Mouse (Mus musculus) ES-CJ7 (cell line): ENCODE measurements around the gene Fkbp11.
"Not testable (repeated sequence)": the region's sequence is repeated elsewhere in the genome, so short reads cannot be mapped to it uniquely, and the experiment has no call there.

Experiments used
- DNase-seq: peaks from one replicate; pipeline ENCODE4 v3.0.0; 2011; ENCODE audit warnings: low read depth, low spot score

Gene Fkbp11

DNA sequence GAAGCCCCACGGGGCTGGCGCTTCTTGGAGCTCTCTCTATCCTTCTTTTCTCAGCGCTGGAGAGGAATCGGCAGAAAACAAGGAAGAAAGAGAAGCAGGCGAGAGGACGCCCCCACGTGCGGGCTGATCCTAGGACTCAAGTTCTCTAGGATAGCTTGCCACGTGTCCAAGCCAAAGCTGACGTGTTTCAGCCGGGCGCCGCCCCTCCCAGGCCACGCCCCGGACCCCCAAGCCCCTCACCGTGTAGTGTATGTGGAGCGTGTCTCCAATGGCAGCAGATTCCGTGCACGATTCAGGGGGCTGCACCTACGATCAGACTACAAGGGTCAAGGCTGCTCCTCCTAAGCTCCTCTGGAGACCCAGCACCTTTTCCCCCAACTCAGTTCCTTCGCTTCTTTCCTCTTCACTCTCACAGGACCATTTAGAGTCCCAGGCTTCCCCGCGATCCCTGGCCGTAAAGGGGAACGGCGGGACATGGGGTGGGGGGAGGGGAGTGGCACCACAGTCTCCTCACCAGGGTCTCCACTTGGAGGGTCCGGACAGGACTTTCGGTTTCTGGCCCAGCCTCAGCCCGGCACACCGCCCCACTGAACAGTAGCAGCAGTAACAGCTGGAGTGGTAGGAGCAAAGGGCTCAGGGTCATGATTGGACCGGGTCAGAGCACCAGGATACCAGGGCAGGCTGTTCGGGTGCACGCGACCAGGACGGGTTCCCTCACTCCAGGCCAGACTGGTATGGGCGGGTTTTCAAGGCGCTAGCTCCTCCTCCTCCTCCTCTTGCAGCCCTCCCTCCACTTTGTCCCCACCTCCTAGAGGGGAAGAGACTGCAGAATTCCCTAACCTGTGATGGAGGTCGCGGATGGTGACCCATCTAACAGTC is at the start of gene Fkbp11:
Fkbp11 (minus strand) TSS at position 756 of the 879 bp plus-strand sequence.
- DNase-seq: peak; percentile 91

DNA sequence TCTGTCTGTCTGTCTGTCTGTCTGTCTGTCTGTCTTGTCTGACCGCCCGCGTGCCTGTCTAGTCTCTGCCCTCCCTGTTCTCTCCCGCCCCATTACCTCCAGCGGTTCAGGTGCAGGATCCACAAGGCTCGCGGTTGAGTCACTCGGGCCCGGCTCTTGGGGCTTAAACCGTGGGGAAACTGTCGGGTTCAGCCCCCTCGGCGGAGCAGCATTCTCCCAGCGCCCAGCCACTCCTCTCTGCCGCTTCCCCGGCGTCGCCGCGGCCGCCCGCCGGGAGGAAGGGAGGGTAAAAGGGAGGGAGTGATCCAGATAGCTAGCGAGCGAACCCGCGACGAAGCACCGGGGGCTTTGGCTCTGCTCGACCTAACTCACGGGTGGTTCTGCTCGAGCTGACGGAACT is 49.8 kb upstream of the Fkbp11 start, which contains the start of gene Wnt10b:
Wnt10b (minus strand) TSS at position 389 of the 400 bp plus-strand sequence.
- DNase-seq: peak; percentile 41

DNA sequence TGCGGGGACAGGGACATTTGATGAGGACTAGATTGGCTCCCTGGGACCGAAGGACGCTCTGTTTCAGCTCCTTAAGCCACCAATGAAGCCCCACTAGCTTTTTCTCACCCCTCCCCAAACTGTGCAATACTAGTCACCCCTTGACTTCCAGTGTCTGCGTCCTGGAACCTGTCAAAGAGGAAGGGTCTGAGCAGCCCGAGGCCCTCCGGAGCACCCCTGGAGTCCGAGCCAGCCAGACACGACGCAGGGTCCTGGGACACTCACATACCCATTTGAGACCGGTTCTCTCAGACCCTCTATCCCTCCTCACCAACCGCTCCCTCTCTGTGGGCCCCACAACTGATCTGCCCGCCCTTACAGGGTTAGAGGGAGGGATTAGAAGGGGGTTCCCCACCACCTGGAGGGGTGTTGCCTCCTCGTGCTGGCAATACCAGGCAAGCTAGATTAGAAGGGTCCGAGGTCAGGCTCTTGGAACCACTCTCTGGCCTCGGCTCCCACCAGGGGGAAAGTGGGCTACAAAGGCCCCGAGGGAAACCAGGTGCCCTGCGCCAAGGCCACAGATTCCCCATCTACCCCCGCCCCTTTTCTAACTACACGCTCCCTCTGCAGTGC is 49.1 kb upstream of the Fkbp11 start:
- DNase-seq: no peak

DNA sequence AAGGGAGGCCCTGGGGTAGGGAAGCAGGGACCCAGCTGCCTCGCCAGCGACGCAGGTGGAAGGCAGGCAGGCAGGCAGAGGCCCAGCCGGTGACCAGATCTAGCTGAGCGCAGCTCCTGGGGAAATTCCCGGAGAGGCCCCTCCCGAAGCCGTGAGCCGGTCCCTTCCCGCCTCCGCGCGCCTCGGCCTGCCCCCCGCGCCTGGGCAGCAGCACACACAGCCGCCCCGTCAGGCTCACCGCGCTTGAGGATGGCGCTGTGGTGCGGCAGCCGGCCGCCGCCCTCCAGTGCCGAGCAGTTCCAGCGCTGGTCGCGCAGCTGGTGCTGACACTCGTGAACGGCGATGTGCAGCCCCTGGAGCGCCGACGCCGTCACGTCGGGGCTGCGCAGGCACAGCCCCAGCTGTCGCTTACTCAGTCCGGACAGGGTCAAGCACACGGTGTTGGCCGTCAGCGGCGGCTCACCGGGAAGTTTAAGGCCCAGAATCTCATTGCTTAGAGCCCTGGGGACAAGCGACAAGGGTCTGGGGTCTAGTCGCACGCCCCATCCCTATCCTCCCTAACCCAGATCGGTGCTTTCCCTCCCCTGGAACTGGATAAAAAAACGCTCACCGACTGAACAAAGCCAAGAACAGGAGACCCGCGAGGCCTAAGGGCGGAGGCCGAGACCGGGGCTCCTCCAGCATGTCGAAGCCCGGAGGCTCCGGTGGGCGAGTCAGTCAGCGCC is 48.4 kb upstream of the Fkbp11 start:
- DNase-seq: no peak

DNA sequence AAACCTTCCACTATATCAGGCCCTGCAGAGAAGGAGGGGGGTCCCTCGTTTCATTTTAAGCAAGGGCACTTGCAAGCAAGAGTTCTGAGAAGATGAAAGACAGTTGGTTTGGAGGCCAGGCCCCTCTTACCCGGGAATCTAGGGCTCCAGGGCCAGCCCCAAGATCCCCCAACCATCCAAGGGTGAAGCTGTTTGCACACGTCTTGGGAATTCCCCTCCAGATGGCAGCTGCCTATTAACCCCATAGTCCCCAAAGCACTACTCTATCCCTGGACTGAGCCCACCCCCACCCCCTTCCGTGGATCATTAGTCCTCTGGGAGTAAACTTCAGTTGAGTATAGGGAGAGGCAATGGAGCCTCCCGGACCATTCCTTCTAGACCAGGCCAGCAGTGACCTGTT is 47.5 kb upstream of the Fkbp11 start:
- DNase-seq: no peak

DNA sequence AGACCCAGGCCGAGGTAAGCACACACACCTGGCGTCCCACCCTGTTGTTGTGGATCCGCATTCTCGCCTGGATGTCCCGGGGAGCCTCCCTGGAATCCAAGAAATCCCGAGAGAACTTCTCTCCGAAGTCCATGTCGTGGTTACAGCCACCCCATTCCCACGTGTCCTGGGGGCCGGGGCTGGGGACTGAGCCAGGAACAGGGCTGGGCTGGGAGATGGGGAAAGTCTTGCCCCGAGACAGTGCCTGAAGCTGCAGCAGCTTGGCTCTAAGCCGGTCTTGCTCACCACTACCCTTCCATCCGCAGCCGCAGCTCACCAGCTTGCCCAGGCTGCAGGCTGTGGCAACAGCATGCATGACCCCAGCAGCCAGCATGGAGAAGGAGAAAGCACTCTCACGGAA is 46.1 kb upstream of the Fkbp11 start:
- no peak for DNase-seq

DNA sequence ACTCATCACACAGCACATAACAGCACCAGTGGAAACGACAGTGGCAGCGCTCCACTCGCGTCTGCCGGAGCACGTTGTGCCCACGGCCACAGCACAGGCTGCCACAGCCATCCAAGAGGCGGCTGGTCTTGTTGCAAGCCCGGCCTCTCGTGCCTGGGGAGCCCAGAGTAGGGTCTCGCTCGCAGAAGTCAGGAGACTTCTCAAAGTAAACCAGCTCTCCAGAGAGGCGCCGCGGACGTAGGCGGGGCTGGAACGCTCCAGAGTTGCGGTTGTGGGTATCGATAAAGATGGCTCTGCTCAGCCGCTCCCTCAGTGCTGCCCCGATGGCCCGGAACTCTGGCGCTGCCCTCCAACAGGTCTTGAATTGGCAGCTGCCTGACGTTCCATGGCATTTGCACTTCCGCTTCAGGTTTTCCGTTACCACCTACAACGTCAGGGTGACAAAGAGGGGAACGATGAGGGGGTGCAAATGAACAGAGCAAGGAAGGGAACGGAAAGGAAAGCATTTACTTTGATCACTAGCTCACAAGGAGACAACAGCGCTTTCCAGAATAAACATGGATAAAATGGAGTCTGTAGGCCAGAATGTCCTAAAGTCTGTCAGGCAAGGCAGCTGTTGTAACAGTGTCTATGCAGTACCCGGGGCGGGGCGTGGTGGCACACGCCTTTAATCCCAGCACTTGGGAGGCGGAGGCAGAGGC is 44.7 kb upstream of the Fkbp11 start:
- peak; percentile 45 for DNase-seq

DNA sequence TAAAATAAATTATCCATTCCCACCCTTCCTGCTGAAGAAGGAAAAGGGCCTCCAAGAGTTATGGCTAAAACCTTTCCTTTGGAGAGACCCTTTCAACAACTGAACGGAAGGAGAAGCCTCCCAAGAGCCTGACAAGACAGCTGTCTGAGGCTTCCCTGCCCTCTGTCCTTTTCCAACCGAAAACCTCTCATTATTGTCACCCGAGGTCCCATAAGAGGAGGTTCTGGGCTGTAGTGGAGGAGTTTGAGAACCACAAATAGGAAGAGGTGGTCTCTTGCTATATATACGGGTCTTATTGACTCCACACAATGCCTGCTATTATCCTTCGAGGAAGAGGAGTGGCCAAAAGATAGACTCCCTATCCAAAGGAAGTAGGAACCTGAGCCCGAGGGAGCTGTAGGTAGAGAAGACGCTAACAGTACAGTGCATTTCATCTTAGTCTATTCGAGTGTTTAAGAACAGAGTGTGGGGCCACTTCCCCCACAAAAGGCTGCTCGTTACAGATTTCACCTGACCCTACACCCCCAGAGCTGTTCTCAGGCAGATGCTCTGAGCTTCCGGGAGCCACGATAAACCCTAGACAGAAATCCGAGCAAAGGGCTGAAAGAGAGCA is 43.9 kb upstream of the Fkbp11 start:
- no peak for DNase-seq

DNA sequence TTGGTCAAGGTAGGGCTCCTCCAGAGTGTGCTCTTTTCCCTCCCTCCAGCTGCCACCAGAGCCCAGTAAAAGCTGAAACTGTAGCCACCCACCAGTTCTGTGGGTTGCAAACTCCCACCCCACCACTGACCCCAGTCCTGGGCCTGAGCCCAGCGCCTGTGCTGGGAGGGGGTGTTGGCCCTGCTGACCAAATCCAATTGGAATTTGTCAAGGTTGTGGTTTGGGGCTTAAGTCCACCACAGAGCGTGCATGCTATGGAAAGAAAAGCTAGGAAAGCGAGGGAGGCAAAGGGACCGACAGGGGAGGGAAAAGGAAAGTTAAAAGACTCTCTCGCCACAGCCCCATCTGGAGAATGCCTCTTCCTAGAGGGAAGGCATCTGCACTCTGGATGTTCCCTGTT is 40.3 kb upstream of the Fkbp11 start:
- DNase-seq: no peak

DNA sequence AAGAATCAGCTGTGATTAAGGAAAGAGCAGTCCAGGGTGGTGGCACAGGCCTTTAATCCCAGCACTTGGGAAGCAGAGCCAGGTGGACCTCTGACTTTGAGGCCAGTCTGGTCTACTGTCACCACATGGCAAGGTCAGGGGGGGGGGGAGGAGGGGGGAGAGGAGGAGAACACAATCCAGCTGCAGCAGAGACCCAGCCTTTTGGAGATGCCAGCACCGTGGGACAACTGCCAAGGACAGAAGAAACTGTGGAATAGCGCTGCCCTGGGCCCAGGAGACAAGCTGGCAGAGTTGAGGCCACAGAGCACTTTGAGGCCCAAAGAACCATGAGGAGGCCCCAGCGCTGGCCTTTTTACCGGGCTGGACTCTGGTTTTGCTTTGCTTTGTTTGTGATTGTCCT is 37.9 kb upstream of the Fkbp11 start:
- no peak for DNase-seq

DNA sequence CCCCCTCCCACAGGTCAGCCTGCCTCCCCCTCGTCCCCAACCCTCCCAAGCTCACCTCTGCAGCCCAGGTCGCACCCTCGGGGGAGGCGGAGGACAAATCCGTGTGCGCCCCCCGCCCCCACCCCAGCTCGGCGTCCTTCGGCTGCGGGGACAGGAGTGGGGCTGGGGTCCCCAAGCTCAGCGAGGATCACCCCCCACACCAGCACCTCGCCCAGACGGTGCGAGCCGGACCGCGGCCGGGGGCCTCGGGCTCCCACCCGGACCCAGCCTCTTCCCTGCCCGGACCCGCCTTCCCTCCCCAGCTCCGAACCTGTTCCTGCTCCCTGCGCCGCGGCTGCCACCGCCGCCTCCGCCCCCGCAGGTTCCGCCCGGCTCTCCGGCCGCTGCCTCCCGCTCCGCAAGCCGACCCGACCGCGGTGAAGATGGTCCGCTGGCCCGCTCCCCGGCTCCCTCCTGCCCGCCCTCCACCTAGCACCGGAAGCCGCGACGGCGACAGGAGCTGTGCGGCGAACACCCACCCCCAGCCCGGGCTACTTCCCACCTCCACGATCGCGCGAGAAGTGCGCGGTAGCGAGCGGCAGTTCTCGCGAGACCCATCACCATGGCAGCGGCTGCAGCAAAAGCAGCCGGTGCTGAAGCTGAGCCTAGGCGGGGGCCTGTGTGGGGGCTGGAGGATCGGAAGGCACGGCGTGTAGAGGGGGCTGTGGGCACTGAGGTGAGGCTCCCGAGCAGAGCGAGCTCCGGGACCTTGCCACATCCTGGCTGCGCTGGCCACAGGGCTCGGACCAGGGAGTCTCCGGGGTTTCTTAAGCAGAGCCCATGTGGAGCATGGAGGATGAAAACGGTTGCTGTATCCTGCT is 34.9 kb upstream of the Fkbp11 start, which contains the start of gene Arf3:
Arf3 (minus strand) TSS at position 545 of the 860 bp plus-strand sequence.
- peak; percentile 96 for DNase-seq

DNA sequence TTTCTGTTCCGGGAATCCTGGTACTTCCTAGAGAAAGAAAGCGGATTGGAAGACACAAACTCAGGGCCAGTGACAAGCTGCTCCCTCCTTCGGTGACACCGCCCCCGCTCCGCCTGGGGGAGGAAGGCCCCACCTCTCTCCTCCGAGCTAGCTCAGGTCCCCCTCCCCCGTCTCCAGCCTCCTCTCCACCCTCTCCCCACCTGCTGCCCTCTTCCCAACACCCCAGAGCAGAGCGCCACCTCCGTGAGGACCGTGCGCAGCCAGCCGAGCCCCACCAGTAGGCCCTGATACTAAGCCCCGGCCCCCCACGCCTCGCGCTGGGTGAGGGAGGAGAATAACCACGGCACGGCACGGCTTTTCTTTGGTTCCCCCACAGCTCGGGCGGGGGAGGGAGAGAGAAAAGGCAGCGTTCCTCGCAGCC is 34.2 kb upstream of the Fkbp11 start:
- peak; percentile 89 for DNase-seq

DNA sequence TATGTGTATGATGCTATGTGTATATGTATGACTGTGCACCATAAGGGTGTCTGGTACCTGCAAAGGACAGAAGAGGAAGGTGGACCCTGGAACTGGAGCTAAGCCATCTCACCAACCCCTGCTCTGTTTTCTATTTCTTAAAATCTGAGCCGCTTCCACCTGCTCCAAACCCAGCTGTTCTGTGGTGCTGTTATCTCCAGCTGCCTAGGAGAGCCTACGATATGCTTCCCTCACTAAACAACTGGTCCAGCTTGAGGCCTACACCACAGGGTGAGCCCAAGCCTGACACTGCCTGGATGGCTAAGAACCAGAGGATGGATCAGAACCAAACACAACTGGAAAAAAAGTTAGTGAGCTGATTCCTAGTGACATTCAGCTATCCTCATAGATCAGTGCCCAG is 26.1 kb upstream of the Fkbp11 start:
- no peak for DNase-seq

DNA sequence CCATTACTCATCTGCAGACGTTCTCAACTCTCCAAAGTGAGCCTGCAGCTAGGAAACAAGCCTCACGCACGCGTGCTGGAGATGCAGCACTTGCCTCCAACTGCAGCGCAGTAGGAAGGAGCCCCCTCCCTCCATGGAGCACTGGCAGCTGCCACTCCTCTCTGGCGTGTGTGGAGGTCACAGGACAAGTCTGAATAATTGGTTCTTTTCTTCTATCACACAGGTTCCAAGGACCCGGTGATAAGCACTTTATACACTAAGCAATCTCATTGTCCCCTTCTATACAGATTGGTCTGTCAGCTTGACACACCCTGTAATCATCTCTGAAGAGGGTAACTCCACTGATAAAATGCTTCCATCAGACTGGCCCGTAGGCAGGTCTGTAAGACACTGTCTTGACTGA is 25.0 kb upstream of the Fkbp11 start:
- no peak for DNase-seq

DNA sequence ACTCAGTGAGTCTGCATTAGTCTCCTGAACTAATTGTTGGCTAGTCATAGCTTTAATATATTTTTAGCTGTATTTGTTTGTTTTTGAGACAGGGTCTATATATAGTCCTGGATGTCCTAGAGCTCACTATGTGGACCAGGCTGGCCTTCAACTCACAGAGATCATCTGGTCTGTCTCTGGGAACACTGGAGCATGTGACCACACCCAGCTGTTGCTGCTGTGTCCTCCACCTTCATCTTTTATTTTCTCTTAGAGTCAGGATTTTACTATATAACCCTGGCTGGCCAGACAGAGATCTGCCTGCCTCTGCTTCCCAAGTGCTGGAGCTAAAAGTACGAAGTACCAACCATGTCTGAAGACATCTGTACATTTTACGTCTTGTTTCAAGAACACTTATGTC is 21.1 kb upstream of the Fkbp11 start:
- no peak for DNase-seq

DNA sequence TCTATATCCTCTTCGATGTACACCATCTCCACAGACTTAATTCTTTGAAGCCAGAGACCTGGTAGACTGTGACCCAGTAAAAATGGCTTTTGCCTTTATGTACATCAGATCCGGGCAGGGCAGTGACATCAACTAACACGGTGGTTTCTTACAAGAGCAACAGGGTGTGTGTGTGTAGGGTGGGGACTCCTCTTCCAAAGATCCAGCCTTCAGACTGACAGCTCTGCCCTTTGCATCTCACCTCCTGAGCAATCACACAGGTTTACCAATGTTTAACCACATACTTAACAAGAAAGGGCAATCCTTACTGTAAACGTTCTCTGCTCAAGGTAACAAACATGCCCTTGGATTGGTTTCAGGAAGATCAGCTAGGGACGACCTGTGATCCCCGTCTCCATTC is 19.3 kb upstream of the Fkbp11 start:
- no peak for DNase-seq

DNA sequence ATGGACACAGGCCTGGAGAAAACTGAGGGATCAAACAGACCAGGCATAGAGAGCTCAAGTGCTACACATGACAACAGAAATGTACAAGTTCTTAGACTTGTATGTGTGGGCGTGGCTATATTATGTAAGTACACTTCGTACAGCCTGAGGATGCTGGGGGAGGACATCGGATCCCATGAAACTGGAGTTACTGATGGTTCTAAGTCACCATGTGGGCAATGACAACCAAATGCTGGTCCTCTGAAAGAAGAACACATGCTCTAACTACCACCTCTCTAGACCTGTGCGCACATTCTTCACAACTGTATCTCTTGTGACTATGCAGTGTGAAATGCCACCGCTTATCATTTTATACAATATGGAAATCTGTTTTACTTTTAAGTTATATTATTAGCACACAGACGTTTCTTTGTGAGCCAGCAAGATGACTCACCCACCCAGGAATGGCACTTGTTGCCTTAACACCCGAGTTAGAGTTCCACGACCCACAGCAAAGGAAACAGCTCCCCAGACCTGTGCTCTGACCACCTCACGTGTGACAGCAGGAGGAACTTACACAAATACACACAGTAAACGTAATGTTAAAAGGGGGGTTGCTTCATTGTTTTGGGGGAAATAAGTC is 18.5 kb upstream of the Fkbp11 start:
- no peak for DNase-seq

DNA sequence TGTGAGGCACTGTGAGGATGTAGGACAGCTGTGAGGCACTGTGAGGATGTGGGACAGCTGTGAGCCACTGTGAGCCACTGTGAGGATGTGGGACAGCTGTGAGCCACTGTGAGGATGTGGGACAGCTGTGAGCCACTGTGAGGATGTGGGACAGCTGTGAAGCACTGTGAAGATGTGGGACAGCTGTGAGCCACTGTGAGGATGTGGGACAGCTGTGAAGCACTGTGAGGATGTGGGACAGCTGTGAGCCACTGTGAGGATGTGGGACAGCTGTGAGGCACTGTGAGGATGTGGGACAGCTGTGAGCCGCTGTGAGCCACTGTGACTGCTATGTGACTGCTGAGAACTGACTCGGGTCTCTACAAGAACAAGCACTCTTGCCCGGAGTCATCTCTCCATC is 15.9 kb upstream of the Fkbp11 start:
- DNase-seq: not testable (repeated sequence)

DNA sequence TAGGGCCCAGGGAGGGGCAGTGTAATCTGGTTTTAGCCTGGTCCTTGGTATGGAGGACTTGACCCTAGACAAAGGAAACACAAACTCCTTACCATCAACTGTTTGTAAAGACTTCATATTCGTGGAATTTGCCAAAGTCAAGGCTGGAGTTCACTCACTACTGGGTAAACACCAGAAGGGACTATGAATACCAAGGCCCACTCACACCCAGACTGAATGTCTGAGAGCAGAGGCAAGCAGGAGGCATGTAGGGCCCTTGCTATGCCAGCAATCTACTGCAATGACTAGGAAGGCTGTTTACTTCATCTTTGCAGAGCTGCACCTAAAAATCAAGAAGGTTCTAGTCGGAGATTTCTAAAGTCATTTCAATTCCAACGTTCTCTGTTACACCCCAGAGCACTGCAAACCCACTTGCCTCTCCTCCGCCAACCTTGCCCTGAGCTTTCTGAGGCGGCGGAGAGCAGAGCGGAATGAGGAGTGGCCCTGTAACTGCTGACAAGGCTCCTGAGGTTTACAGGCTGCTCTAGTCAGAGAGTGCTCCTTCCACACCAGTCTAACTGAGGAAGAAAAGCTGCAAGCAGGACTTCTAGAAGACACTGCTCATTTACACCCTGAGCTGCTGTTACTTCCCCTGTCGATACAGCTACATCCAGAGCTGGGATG is 14.9 kb upstream of the Fkbp11 start:
- peak; percentile 33 for DNase-seq
